8 mouse cellular contexts compared by ENCODE assay signal in the genomic region with DNA sequence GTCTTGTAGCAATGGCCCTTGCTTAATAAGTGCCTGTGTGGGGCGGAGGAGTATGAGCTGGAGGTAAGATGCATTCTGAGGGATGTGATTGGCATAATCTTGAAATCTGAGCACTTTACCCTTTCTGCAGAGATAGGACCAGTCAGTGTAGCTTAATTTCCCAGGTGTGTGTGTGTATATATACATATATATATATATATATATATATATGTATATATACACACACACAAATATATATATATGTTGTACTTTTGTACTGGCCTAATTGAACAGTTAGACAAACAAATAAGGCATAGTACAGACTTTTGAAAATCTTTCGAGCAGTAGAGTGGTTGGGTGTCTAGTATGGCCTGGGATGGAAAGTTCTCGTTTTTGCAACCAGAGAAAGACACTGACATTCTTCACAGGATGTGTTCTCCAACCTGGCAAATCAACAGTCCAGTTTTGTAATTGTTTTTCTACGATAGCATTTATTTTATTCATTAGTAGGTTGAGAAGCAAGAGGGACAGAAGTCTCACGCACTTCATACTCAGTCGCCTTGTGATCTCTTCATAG. TPM values are rescaled to one million over a fixed set of nuclear protein-coding genes. Genes with fewer than 3 reads are reported as not detected.
DNase-seq lines count a peak whose midpoint lies in the region; ATAC-seq and TF ChIP-seq lines count a peak whose summit lies in the region.

No protein-coding gene starts in this region.

- peak overlapping the region; percentile 76 for H3K4me3 ChIP-seq in layer of hippocampus, adult 2 months
- peak overlapping the region; percentile 75 for H3K4me3 ChIP-seq in embryonic facial prominence, embryonic 14.5 days (ENCODE audit: low read depth, low read length)
- H3K4me3 ChIP-seq in intestine, embryonic 14.5 days (ENCODE audit: low read depth, low read length), result peak overlapping the region; percentile 69
- H3K4me3 ChIP-seq in midbrain, postnatal 0 days (ENCODE audit: low read depth, low read length), result peak overlapping the region; percentile 82

- H3K9me3 ChIP-seq in embryonic facial prominence, embryonic 14.5 days (ENCODE audit: control insufficient read depth, low read length), result no peaks in the 10 kb centered on the region
- no peaks in the 10 kb centered on the region for H3K9me3 ChIP-seq in intestine, embryonic 14.5 days (ENCODE audit: control insufficient read depth, low read length)
- no peaks in the 10 kb centered on the region for H3K9me3 ChIP-seq in midbrain, postnatal 0 days (ENCODE audit: low read length)

- no peak for TF ChIP-seq CTCF in layer of hippocampus, adult 2 months (conservative IDR thresholded peaks at IDR 0.05)
- no peak for TF ChIP-seq CTCF in midbrain, postnatal 0 days (IDR thresholded peaks at IDR 0.05)

- H3K36me3 ChIP-seq in embryonic facial prominence, embryonic 14.5 days (ENCODE audit: control insufficient read depth, insufficient read depth, low read length), result no peaks in the 10 kb centered on the region
- H3K36me3 ChIP-seq in intestine, embryonic 14.5 days (ENCODE audit: control insufficient read depth, insufficient read depth, low read length), result 0 out of 2 replicates have a peak, but pooled peaks cover 4% of the 10 kb centered on the region
- H3K36me3 ChIP-seq in midbrain, postnatal 0 days (ENCODE audit: insufficient read depth, low read length), result no peaks in the 10 kb centered on the region

- H3K4me2 ChIP-seq in embryonic facial prominence, embryonic 14.5 days (ENCODE audit: low read depth, low read length), result peak overlapping the region; percentile 97
- H3K4me2 ChIP-seq in intestine, embryonic 14.5 days (ENCODE audit: low read length), result peak overlapping the region; percentile 95
- peak overlapping the region; percentile 82 for H3K4me2 ChIP-seq in midbrain, postnatal 0 days (ENCODE audit: low read depth, low read length, poor library complexity, severe bottlenecking)

- no peaks in the 10 kb centered on the region; the same call in 1 of the 2 replicates for H3K27me3 ChIP-seq in embryonic facial prominence, embryonic 14.5 days (replicated peaks; ENCODE audit: control insufficient read depth, insufficient read depth, low read length)
- H3K27me3 ChIP-seq in intestine, embryonic 14.5 days (replicated peaks; ENCODE audit: control insufficient read depth, insufficient read depth, low read length), result no peaks in the 10 kb centered on the region
- no peaks in the 10 kb centered on the region for H3K27me3 ChIP-seq in midbrain, postnatal 0 days (ENCODE audit: insufficient read depth, low read length)

- peaks cover 4% of the 10 kb centered on the region; the same call in 1 of the 2 replicates for H3K4me1 ChIP-seq in embryonic facial prominence, embryonic 14.5 days (ENCODE audit: control insufficient read depth, insufficient read depth, low read length)
- H3K4me1 ChIP-seq in intestine, embryonic 14.5 days (replicated peaks; ENCODE audit: control insufficient read depth, insufficient read depth, low read length), result no peaks in the 10 kb centered on the region
- H3K4me1 ChIP-seq in midbrain, postnatal 0 days (ENCODE audit: insufficient read depth, low read length), result peaks cover 5% of the 10 kb centered on the region; the same call in 1 of the 2 replicates

- peak overlapping the region; percentile 8; the same call in 1 of the 2 replicates for H3K27ac ChIP-seq in layer of hippocampus, adult 2 months
- H3K27ac ChIP-seq in embryonic facial prominence, embryonic 14.5 days (replicated peaks; ENCODE audit: low read depth, low read length), result no peak overlapping the region
- no peak overlapping the region for H3K27ac ChIP-seq in intestine, embryonic 14.5 days (ENCODE audit: low read depth)
- H3K27ac ChIP-seq in midbrain, postnatal 0 days (ENCODE audit: low read depth, low read length), result 0 out of 2 replicates have a peak overlapping the region, but pooled peaks have one; percentile 51

- ATAC-seq in embryonic facial prominence, embryonic 14.5 days (ENCODE audit: low read depth), result 0 out of 2 replicates have a peak, but pooled peaks have one; percentile 9
- ATAC-seq in intestine, embryonic 14.5 days (replicated peaks; ENCODE audit: low FRiP score, low TSS enrichment, low read depth), result no peak; the same call in 1 of the 2 replicates
- peak; percentile 22; the same call in 1 of the 2 replicates for ATAC-seq in midbrain, postnatal 0 days (ENCODE audit: low FRiP score)

- DNase-seq in layer of hippocampus, adult 2 months (ENCODE audit: low spot score in 2 of 2), result no peak
- no peak for DNase-seq in layer of hippocampus, adult 18-20 months (ENCODE audit: low spot score in 2 of 2)
- DNase-seq in embryonic facial prominence, embryonic 14.5 days (ENCODE audit: low spot score), result no peak
- no peak for DNase-seq in intestine, embryonic 14.5 days (ENCODE audit: low spot score)
- no peak for DNase-seq in midbrain, postnatal 0 days (ENCODE audit: low spot score)
- DNase-seq in left cerebral cortex, adult 8-10 months (ENCODE audit: low spot score in 2 of 2), result no peak
- no peak for DNase-seq in right cerebral cortex, postnatal 25 days
- no peak for DNase-seq in layer of hippocampus, adult 8-10 months (ENCODE audit: low spot score in 2 of 2)

- 44% methylated on average over 6 of the region's 6 CpGs for WGBS in embryonic facial prominence, embryonic 14.5 days
- WGBS in intestine, embryonic 14.5 days, result 54% methylated on average over 6 of the region's 6 CpGs
- 49% methylated on average over 6 of the region's 6 CpGs for WGBS in midbrain, postnatal 0 days

- peak overlapping the region; percentile 70 for H3K9ac ChIP-seq in embryonic facial prominence, embryonic 14.5 days (ENCODE audit: low read depth, low read length)
- peak overlapping the region; percentile 61 for H3K9ac ChIP-seq in intestine, embryonic 14.5 days (ENCODE audit: low read length)
- peak overlapping the region; percentile 83 for H3K9ac ChIP-seq in midbrain, postnatal 0 days (replicated peaks; ENCODE audit: low read length, poor library complexity, severe bottlenecking)

RNA-seq across cellular contexts. Expression of gene Cfap69, which starts 0.4 kb away (rescaled TPM):
- total RNA-seq in layer of hippocampus, adult 2 months (2021), result 10 to 100 TPM; 14.7 to 14.8 TPM
- total RNA-seq in layer of hippocampus, adult 18-20 months (2021), result 10 to 100 TPM; 10.8 to 12.7 TPM
- 3.3 and 4.2 TPM in 2 replicates for polyA plus RNA-seq in embryonic facial prominence, embryonic 14.5 days (2014; fragmentation: Nextera tagmentation; extraction: Ambion mirVana)
- polyA plus RNA-seq in intestine, embryonic 14.5 days (2014; fragmentation: Nextera tagmentation; extraction: Ambion mirVana), result 2.4 and 3.9 TPM in 2 replicates
- total RNA-seq in midbrain, postnatal 0 days (2014; rRNA removed), result 9.3 and 13.8 TPM in 2 replicates
- 8.4 and 9.0 TPM in 2 replicates for polyA plus RNA-seq in midbrain, postnatal 0 days (2015; fragmentation: Nextera tagmentation; extraction: Ambion mirVana)
- 10 to 100 TPM; 13.7 to 23.6 (median 21.6) TPM for total RNA-seq in left cerebral cortex, adult 8-10 months (2022)
- 10 to 100 TPM; 12.4 to 25.5 (median 17.5) TPM for total RNA-seq in layer of hippocampus, adult 8-10 months (2022)

RNA-seq across cellular contexts. Expression of gene Steap2, which starts 29.9 kb away (rescaled TPM):
- 1 to 10 TPM; 5.3 to 7.1 TPM for total RNA-seq in layer of hippocampus, adult 2 months (2021)
- total RNA-seq in layer of hippocampus, adult 18-20 months (2021), result 1 to 10 TPM; 5.0 to 6.4 TPM
- 5.6 and 6.6 TPM in 2 replicates for polyA plus RNA-seq in embryonic facial prominence, embryonic 14.5 days (2014; fragmentation: Nextera tagmentation; extraction: Ambion mirVana)
- polyA plus RNA-seq in intestine, embryonic 14.5 days (2014; fragmentation: Nextera tagmentation; extraction: Ambion mirVana), result 8.2 and 8.3 TPM in 2 replicates
- 11.0 and 14.7 TPM in 2 replicates for total RNA-seq in midbrain, postnatal 0 days (2014; rRNA removed)
- polyA plus RNA-seq in midbrain, postnatal 0 days (2015; fragmentation: Nextera tagmentation; extraction: Ambion mirVana), result 4.3 and 4.8 TPM in 2 replicates
- total RNA-seq in left cerebral cortex, adult 8-10 months (2022), result 10 to 100 TPM; 10.2 to 13.3 (median 11.0) TPM
- 1 to 10 TPM; 5.3 to 5.9 (median 5.5) TPM for total RNA-seq in layer of hippocampus, adult 8-10 months (2022)

Comparison
In these comparisons a context has a peak if more than half of its experiments do, and no peak if none do; other contexts are left out.
1. H3K27ac ChIP-seq: peak in layer of hippocampus, adult 2 months (single experiment) and midbrain, postnatal 0 days (single experiment); none in embryonic facial prominence, embryonic 14.5 days (single experiment) and intestine, embryonic 14.5 days (single experiment).
2. Peak in every context shown above with its lines, with median percentiles within 50 percentile points of each other: H3K4me3 ChIP-seq, H3K4me2 ChIP-seq and H3K9ac ChIP-seq.